Mouse (Mus musculus) kidney, postnatal 36 days (tissue): ENCODE measurements around the gene Cachd1.

Source experiments
- DNase-seq, 2 experiments: peaks; one replicate each; pipeline ENCODE4 v3.0.0; 2021 to 2022; ENCODE audit warnings: mixed read lengths in 2 of 2

Gene Cachd1

GRCm38 (mm10) chr4:101068786-101069153 lies 292.3 kb downstream of the Cachd1 start, which contains the start of gene Raver2:
TSS of gene Raver2 (plus strand) at chr4:101068983.
- peak; percentile 32 to 79 for DNase-seq

DNA sequence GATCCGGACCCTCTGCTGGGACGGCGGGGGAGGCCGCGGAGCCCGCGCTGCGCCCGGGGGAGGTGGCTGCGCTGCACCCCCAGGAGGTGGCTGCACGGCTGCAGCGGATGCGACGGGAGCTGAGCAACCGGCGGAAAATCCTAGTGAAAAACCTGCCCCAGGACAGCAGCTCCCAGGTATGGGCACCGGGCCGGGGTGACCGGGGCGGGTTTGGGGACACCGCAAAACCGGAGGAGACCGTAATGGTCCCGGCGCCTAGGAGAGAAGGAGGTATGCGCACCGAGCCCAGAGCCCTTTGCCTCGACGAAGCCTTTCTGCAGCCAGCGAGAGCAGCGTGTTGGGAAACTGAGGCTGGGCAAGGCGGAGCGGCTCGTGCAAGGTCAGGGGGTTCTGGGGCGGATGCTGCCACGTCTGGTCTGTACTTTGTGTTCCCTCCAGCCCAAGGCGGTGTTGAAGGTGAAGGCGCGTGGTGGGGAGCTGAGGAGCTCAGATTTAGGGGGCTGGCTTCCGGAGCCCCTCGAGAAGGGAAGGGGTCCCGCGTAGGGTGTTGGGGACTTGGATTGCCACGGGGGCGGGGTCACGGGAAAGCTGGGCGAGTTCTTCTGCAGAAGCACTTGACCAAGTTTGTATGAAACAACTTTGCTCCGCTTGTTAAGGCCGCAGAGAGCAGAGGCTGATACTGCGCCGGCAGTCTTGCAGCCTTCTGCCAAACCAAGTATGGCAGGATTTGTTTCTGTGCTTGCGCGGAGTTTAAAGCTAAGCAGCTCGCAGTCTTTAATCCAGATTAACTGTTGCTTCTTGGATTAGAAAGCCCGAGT lies 292.9 kb downstream of the Cachd1 start:
- peak in 1 of 2 experiments; percentile 41 for DNase-seq

- DNase-seq, result no peak
Observed at GRCm38 (mm10) chr4:101071570-101071969, 295.1 kb downstream of the Cachd1 start.

GRCm38 (mm10) chr4:101076425-101076824 lies 299.9 kb downstream of the Cachd1 start:
- no peak for DNase-seq
